Mouse (Mus musculus): ENCODE measurements at regions not wholly inside any gene's neighbourhood (a gene's known extent, or its start where the extent isn't known, plus 50 kb on each side); places are given as distances from the start of the nearest gene placed in this dataset.

- no peak for TF ChIP-seq POLR2A (IDR thresholded peaks at IDR 0.05; ENCODE audit: insufficient read depth, low read depth, low read length)
- no peak for TF ChIP-seq CTCF (IDR thresholded peaks at IDR 0.05; ENCODE audit: insufficient read depth, low read depth, low read length)
- Histone ChIP-seq H3K27ac (ENCODE audit: insufficient read depth, low read depth, low read length) (no peak overlapping the region), H3K4me3 (ENCODE audit: insufficient read depth, low read depth, low read length) (no peak overlapping the region), H3K4me1 (ENCODE audit: control insufficient read depth, insufficient read depth, low read length) (peaks cover 7% of the 10 kb centered on the region; the same call in 1 of the 2 replicates)
- 47% methylated on average over 28 of the region's 28 CpGs for WGBS
Measured at GRCm38 (mm10) chr10:43777612-43778600, 123.6 kb downstream of the Qrsl1 start.

- Histone ChIP-seq H3K27ac (ENCODE audit: insufficient read depth, low read depth, low read length) (no peak overlapping the region), H3K4me1 (ENCODE audit: control insufficient read depth, insufficient read depth, low read length) (peaks cover 7% of the 10 kb centered on the region; the same call in 1 of the 2 replicates), H3K4me3 (ENCODE audit: insufficient read depth, low read depth, low read length) (no peak overlapping the region)
- 95% methylated on average over 4 of the region's 4 CpGs for WGBS
- TF ChIP-seq CTCF (IDR thresholded peaks at IDR 0.05; ENCODE audit: insufficient read depth, low read depth, low read length): no peak
Measured at GRCm38 (mm10) chr10:43780571-43780970, 121.0 kb downstream of the Qrsl1 start.

GRCm38 (mm10) chr10:43783304-43783703, 118.2 kb downstream of the Qrsl1 start:
- Histone ChIP-seq H3K4me3 (ENCODE audit: insufficient read depth, low read depth, low read length) (no peak overlapping the region), H3K4me1 (ENCODE audit: control insufficient read depth, insufficient read depth, low read length) (no peaks in the 10 kb centered on the region), H3K27ac (ENCODE audit: insufficient read depth, low read depth, low read length) (no peak overlapping the region)
- WGBS: 85% methylated on average over 3 of the region's 3 CpGs
- TF ChIP-seq CTCF (IDR thresholded peaks at IDR 0.05; ENCODE audit: insufficient read depth, low read depth, low read length) (no peak), POLR2A (IDR thresholded peaks at IDR 0.05; ENCODE audit: insufficient read depth, low read depth, low read length) (no peak)

- no peak overlapping the region for H3K4me3 ChIP-seq (ENCODE audit: insufficient read depth, low read depth, low read length)
- no peak overlapping the region for H3K27ac ChIP-seq (ENCODE audit: insufficient read depth, low read depth, low read length)
- 98% methylated on average over 4 of the region's 4 CpGs for WGBS
- TF ChIP-seq POLR2A (IDR thresholded peaks at IDR 0.05; ENCODE audit: insufficient read depth, low read depth, low read length) (no peak), CTCF (IDR thresholded peaks at IDR 0.05; ENCODE audit: insufficient read depth, low read depth, low read length) (no peak)
- no peaks in the 10 kb centered on the region for H3K4me1 ChIP-seq (ENCODE audit: control insufficient read depth, insufficient read depth, low read length)
Measured at GRCm38 (mm10) chr10:43790780-43791179, 110.8 kb downstream of the Qrsl1 start.

- no peak for TF ChIP-seq POLR2A (IDR thresholded peaks at IDR 0.05; ENCODE audit: insufficient read depth, low read depth, low read length)
- TF ChIP-seq CTCF (IDR thresholded peaks at IDR 0.05; ENCODE audit: insufficient read depth, low read depth, low read length): no peak
- Histone ChIP-seq H3K27ac (ENCODE audit: insufficient read depth, low read depth, low read length) (no peak overlapping the region), H3K4me1 (ENCODE audit: control insufficient read depth, insufficient read depth, low read length) (no peaks in the 10 kb centered on the region), H3K4me3 (ENCODE audit: insufficient read depth, low read depth, low read length) (no peak overlapping the region)
- WGBS: 94% methylated on average over 4 of the region's 4 CpGs
Measured at GRCm38 (mm10) chr10:43791525-43792021, 110.0 kb downstream of the Qrsl1 start.

- WGBS: 24% methylated on average over 3 of the region's 3 CpGs
- Histone ChIP-seq H3K27ac (ENCODE audit: insufficient read depth, low read depth, low read length) (no peak overlapping the region), H3K4me3 (ENCODE audit: insufficient read depth, low read depth, low read length) (no peak overlapping the region), H3K4me1 (ENCODE audit: control insufficient read depth, insufficient read depth, low read length) (no peaks in the 10 kb centered on the region)
- no peak for TF ChIP-seq POLR2A (IDR thresholded peaks at IDR 0.05; ENCODE audit: insufficient read depth, low read depth, low read length)
Measured at GRCm38 (mm10) chr10:43792618-43793017, 108.9 kb downstream of the Qrsl1 start.

- Histone ChIP-seq H3K4me3 (ENCODE audit: insufficient read depth, low read depth, low read length) (no peak overlapping the region), H3K27ac (ENCODE audit: insufficient read depth, low read depth, low read length) (no peak overlapping the region), H3K4me1 (ENCODE audit: control insufficient read depth, insufficient read depth, low read length) (no peaks in the 10 kb centered on the region)
- 94% methylated on average over 9 of the region's 9 CpGs for WGBS
- TF ChIP-seq CTCF (IDR thresholded peaks at IDR 0.05; ENCODE audit: insufficient read depth, low read depth, low read length) (no peak), POLR2A (IDR thresholded peaks at IDR 0.05; ENCODE audit: insufficient read depth, low read depth, low read length) (no peak)
Measured at GRCm38 (mm10) chr10:43794587-43794986, 107.0 kb downstream of the Qrsl1 start.

- Histone ChIP-seq H3K4me3 (ENCODE audit: insufficient read depth, low read depth, low read length) (no peak overlapping the region), H3K27ac (ENCODE audit: insufficient read depth, low read depth, low read length) (no peak overlapping the region), H3K4me1 (ENCODE audit: control insufficient read depth, insufficient read depth, low read length) (no peaks in the 10 kb centered on the region)
- TF ChIP-seq CTCF (IDR thresholded peaks at IDR 0.05; ENCODE audit: insufficient read depth, low read depth, low read length) (no peak), POLR2A (IDR thresholded peaks at IDR 0.05; ENCODE audit: insufficient read depth, low read depth, low read length) (no peak)
- 85% methylated on average over 3 of the region's 3 CpGs for WGBS
Measured at GRCm38 (mm10) chr10:43800077-43800476, 101.5 kb downstream of the Qrsl1 start.

- Histone ChIP-seq H3K27ac (ENCODE audit: insufficient read depth, low read depth, low read length) (no peak overlapping the region), H3K4me3 (ENCODE audit: insufficient read depth, low read depth, low read length) (no peak overlapping the region), H3K4me1 (ENCODE audit: control insufficient read depth, insufficient read depth, low read length) (no peaks in the 10 kb centered on the region)
- TF ChIP-seq CTCF (IDR thresholded peaks at IDR 0.05; ENCODE audit: insufficient read depth, low read depth, low read length) (no peak), POLR2A (IDR thresholded peaks at IDR 0.05; ENCODE audit: insufficient read depth, low read depth, low read length) (no peak)
- 76% methylated on average over 5 of the region's 5 CpGs for WGBS
Measured at GRCm38 (mm10) chr10:43815291-43815690, 86.3 kb downstream of the Qrsl1 start.
